Mouse (Mus musculus) thymus, postnatal 10 days (tissue): Measurements from ENCODE around the gene Olig2.

Source experiments
- DNase-seq, 2 experiments: peaks; one replicate each; pipeline ENCODE4 v3.0.0; 2021; ENCODE audit warnings: low spot score in 2 of 2

The Olig2 gene

DNA sequence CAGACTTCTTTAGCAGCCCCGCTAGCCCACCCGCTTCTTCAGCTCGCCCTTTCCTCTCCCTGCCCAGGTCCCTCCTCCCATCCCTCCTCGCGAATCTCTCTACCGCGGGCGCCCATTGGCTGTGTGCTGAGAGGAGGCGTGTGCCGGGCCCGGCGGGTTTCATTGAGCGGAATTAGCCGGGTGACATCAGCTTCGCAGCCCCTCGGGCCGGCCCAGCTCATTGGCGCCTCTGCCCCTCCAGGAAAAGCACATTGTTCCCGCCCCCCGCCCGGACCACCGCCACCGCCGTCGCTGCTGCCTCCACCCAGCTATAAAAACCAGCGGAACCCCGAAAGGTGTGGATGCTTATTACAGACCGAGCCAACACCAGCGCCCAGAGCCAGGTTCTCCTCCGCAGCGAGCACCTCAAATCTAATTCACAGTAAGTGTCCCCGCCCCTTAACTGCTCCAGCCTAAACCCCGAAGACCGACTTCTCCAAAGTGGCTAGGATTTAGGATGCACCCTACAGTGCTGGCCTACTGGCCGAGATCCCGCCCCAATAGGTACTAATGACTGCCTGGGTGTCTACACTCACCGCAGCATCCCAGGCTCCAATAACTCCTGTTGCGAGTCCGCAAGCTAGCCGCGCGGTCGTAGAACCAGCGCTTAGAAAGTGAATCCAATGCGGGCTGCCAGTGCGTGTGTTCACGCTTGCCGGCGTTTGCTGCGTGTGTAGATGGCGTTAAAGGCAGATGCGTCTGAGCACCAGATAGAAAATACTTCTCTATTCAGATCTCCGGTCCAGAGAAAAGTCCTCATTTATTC is at the start of gene Olig2:
Olig2 (plus strand) TSS at position 225 of the 805 bp plus-strand sequence.
- no peak for DNase-seq

DNA sequence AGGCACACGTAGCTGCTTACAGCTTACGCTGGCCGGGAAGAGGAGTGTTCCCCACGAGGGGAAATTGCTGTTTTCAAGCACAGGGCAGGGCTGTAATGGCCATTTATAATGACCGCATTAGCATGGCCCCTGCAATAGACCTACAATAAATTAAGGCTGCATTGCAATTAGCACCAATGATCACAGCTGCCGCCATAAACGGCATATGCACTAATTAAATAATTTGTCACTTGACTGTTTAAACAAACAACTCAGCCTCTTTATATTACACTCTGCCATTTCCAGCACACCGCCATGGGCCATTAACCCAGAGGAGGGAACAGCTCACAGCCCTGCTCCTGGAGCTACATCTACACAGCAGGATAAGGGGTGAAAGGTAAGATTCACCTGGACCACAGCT is 49.4 kb upstream of the Olig2 start:
- DNase-seq = no peak

GRCm38 (mm10) chr16:91187046-91187445 is 38.2 kb upstream of the Olig2 start:
- DNase-seq = no peak

DNA sequence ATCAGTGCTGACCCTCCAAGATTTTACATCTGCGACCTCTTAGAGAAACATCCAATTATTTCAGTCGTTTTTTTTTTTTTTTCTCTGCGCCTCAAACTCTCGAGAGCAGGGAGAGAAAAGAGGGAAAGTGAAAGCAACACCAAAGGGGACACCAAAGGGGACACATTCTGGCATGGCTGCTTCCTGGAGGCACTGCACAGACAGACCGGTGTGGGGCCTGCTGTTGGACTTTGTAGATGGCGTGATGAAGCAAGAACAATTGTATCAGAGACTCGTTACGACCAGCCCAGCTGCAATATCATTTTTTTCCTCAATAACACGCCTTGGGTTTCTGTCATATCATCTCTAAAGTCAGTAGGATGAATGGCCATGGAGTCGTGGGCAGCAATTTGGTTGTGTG is 37.6 kb upstream of the Olig2 start:
- no peak for DNase-seq

DNA sequence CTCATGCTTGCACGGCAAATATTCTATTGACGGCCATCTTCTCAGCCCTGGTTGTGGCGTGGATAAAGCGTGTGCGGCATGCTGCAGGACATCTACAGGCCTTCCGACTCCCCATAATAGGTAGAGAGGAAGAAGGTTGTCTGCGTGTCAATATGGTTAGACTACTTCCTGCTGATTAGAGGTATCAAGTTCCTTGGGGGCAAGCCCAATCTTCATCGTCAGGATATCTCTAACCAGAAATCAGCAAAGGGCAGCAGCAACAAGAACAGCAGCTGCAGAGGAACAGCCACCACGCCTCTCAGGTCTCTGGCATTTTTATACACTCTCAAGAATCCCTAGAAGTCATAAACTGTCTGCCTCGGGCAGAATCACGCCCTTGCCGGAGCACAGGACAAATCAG is 37.0 kb upstream of the Olig2 start:
- DNase-seq = no peak

DNA sequence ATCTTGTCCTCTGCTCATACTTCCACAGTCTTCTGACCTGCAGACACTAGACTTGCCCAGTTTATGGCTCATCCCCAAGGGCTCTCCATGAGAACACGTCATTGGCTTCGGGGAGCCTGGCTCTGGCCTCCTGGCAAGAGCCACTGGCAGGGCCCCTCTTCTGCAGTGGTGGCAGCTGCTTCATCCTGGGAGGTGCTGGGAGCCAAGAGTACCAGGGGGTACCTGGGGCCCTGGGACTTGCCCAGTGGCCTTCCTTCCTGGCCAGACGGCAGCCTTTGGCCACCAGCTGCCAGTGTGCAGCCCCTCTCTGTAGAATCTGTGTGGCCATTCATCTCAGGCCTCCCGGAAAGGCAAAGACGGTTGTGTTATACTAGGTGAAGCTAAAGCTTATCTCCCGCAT is 34.0 kb upstream of the Olig2 start:
- DNase-seq = no peak

- DNase-seq = no peak
These were observed 33.5 kb upstream of the Olig2 start for GRCm38 (mm10) chr16:91191663-91192237.

- no peak for DNase-seq
These were observed 32.4 kb upstream of the Olig2 start for GRCm38 (mm10) chr16:91192672-91193354.

DNA sequence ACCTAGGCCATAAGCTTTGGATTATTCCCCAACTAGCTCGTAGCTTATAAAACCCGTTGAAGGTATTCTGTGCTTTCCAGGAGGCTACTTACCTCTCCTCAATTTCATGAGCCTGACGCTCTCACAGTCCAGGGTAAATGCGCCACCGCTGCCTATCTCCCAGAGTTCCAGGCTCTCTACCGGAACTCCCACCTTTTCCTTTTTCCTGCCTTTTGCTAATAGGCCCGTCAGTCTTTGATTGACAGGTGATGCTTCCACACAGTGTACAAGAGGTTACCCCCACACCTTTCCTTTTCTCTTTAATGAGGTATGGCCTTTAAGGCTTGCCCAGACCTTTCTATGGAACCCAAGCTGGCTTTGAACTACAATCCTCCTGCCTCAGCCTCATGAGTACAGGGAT is 25.4 kb upstream of the Olig2 start:
- no peak for DNase-seq

DNA sequence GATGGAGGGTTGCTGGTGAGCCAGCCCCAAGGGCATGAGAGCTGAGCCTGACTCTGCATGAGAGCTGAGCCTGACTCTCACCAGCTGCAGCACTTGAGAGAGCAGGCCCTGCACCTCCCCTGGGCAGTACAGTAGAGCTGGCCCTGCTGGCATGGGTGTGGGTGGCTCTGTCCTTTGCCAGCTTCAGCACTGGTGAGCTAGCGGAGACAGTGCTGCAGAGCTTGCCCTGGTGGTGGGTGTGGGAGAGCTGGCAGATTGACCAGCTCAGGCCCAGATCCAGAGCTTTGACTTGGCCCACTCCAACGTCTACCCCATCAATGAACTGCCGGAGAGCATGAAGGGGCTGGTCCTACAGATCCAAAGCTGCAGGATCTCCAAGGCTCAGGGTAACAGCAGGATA is 22.3 kb upstream of the Olig2 start:
- no peak for DNase-seq

DNA sequence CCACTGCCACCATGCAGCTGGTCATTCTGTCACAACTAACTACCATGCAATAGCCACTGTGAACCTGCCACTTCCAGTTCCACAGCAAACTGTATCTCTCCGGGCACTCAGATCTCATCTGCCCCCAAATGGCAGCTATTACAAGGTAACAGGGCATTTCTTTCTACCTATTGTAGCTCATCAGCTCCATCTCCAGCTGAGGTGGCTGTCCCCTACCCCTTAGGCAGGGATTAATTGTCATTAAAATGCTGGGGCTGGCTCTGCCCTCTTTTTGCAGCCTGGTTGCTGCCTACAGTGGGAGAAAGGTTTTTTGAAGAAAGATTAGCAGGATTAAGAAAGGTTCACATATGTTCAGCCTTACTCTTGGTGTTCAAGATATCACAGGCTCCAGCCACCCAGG is 18.9 kb upstream of the Olig2 start:
- no peak for DNase-seq

- peak in 1 of 2 experiments; percentile 11 for DNase-seq
These were observed 8.2 kb upstream of the Olig2 start for GRCm38 (mm10) chr16:91217077-91217476.

GRCm38 (mm10) chr16:91217948-91218347 is 7.3 kb upstream of the Olig2 start:
- DNase-seq = no peak

DNA sequence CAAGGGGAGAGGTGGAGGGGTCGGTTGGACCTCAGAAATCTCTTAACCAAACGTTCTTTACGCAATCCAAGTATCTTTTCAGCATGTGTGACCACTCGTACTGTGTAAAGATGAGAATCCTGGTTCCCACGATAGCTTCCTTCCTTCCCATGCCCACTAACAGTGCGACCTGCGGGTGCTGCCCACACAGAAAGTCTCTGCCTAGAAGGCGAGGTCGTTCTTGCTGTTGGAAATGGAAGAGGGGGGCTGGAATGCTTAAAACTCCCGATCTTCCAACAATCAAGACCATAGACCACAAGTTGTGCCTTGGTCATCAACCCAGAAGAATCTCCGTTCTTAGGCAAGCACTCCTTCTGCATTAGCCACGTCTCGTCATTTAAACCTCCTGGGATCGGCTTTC is 6.0 kb upstream of the Olig2 start:
- no peak for DNase-seq

DNA sequence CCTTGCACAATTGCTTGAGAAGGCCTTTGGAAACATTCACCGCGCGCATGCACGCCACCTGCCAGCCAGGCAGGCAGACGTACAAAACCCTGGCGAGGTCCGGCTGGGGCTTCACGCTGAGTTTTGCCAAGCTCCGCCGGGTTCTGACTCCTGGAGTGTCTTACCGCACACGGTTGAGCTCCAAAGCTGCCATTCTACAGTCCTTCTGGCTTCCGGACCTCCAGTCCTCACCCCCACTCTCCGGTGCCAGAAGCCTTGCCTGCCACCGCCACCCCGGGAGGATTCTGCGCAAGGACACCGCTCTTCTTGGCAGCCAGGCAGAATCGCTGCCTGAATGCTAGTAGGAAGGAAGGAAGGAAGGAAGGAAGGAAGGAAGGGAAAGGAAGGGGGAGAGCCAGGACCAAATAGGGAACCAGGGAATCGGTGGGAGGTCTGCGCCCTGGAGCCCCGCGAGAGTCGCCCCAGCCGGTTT is 3.0 kb upstream of the Olig2 start:
- no peak for DNase-seq

- DNase-seq = no peak
These were observed 2.5 kb upstream of the Olig2 start for GRCm38 (mm10) chr16:91222643-91223271.

GRCm38 (mm10) chr16:91223327-91224067 is 1.8 kb upstream of the Olig2 start:
- no peak for DNase-seq

DNA sequence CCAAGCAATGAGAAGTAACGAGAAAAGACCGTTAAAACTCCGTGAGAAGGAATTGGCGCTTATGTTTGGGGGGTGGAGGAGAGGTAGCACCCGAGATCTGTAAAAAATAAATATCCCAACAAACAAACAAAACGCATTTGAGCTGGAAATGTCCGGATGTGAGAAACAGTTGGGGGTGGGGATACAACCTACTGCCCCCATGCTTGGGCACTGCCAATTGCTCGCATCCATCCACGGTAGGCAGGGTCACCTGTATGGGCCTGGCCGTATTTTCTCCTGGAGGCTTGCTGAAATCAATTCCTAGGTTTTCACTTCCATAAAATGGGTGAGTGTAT is 1.2 kb upstream of the Olig2 start:
- no peak for DNase-seq

- DNase-seq = no peak
These were observed 600 bp upstream of the Olig2 start for GRCm38 (mm10) chr16:91224481-91225232.

DNA sequence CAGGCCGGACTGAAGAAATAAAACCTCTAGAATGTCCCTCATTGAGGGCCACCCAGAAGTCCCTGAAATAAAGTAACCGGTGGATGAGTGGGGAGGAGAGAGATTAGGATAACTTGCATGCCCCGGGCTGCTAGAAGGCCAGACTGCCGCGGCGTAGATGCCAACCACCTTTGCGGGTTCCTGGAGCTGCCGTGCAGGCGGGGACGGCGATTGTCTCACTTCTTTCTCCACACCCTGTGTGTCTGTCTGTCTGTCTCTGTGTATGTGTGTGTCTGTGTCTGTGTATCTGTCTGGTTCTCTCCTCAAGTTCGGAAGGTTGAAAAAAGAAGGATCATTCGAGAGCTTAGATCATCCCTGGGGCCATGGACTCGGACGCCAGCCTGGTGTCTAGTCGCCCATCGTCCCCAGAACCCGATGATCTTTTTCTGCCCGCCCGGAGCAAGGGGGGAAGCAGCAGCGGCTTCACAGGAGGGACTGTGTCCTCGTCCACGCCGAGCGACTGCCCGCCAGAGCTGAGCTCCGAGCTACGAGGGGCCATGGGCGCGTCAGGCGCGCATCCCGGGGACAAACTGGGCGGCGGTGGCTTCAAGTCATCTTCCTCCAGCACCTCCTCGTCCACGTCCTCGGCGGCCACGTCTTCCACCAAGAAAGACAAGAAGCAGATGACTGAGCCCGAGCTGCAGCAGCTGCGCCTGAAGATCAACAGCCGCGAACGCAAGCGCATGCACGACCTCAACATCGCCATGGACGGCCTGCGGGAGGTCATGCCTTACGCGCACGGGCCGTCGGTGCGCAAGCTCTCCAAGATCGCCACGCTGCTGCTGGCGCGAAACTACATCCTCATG is 1.0 kb downstream of the Olig2 start:
- DNase-seq = no peak
